Comparison of ENCODE assay signal across 10 mouse cellular contexts in genomic region chr3:159724340-159725119, GRCm38 (mm10).
DNase-seq lines count a peak whose midpoint lies in the region; ATAC-seq and TF ChIP-seq lines count a peak whose summit lies in the region.
"Had no signal": no experiment of that assay in that cellular context is flagged by ENCODE, and none has a peak within 500 bp of the region (broad histone marks: within the 10 kb centered on the region; RNA-seq: fewer than 3 reads in every experiment).

No protein-coding gene starts in this region.

- in situ Hi-C loops in Patski (cut with MboI; ENCODE audit: low pct_unique_long_range_greater_than_20kb) = no loop called here

- H3K4me1 ChIP-seq in liver, embryonic 11.5 days (replicated peaks; ENCODE audit: control insufficient read depth, insufficient read depth, low read length) = no peaks in the 10 kb centered on the region
- H3K4me1 ChIP-seq in heart, postnatal 0 days (ENCODE audit: control insufficient read depth, insufficient read depth) = no peaks in the 10 kb centered on the region
- no peaks in the 10 kb centered on the region for H3K4me1 ChIP-seq in limb, embryonic 13.5 days
- H3K4me1 ChIP-seq in stomach, embryonic 14.5 days (ENCODE audit: control insufficient read depth, insufficient read depth, low read length) = no peaks in the 10 kb centered on the region
- H3K4me1 ChIP-seq: heart, embryonic 13.5 days; neural tube, embryonic 13.5 days had no signal

- no peak overlapping the region for H3K9ac ChIP-seq in liver, embryonic 11.5 days (ENCODE audit: low read depth, low read length)
- H3K9ac ChIP-seq in heart, postnatal 0 days (replicated peaks; ENCODE audit: low read depth, low read length) = no peak overlapping the region
- no peak overlapping the region for H3K9ac ChIP-seq in limb, embryonic 13.5 days
- H3K9ac ChIP-seq in stomach, embryonic 14.5 days (replicated peaks; ENCODE audit: low read depth, low read length) = no peak overlapping the region
- H3K9ac ChIP-seq: heart, embryonic 13.5 days; neural tube, embryonic 13.5 days had no signal

- no peak overlapping the region for H3K4me3 ChIP-seq in liver, embryonic 11.5 days (ENCODE audit: low read depth, low read length)
- H3K4me3 ChIP-seq in heart, postnatal 0 days (ENCODE audit: low read depth, low read length) = no peak overlapping the region
- H3K4me3 ChIP-seq in limb, embryonic 13.5 days = no peak overlapping the region
- H3K4me3 ChIP-seq in stomach, embryonic 14.5 days (ENCODE audit: low read depth, low read length) = no peak overlapping the region
- H3K4me3 ChIP-seq: heart, embryonic 13.5 days; neural tube, embryonic 13.5 days had no signal

- POLR2A ChIA-PET in Patski (lab: Charles Lee) = interaction anchor here (0.6 kb wide), 1 partner anchor 876 kb away, joined by 3 read pairs; no protein-coding TSS in a partner anchor

- peak; percentile 77 for TF ChIP-seq CTCF in Patski (IDR thresholded peaks at IDR 0.05)
- peak; percentile 73 for TF ChIP-seq CTCF in heart, postnatal 0 days (IDR thresholded peaks at IDR 0.05; ENCODE audit: low read depth)

- H3K4me2 ChIP-seq in liver, embryonic 11.5 days = no peak overlapping the region
- no peak overlapping the region for H3K4me2 ChIP-seq in heart, postnatal 0 days (ENCODE audit: low read depth, low read length)
- no peak overlapping the region for H3K4me2 ChIP-seq in limb, embryonic 13.5 days (replicated peaks)
- no peak overlapping the region for H3K4me2 ChIP-seq in stomach, embryonic 14.5 days (replicated peaks; ENCODE audit: low read depth, low read length)
- H3K4me2 ChIP-seq: heart, embryonic 13.5 days; neural tube, embryonic 13.5 days had no signal

- no peak for TF ChIP-seq EP300 in heart, postnatal 0 days (IDR thresholded peaks at IDR 0.05; ENCODE audit: low read depth)

- no peaks in the 10 kb centered on the region for H3K36me3 ChIP-seq in liver, embryonic 11.5 days (ENCODE audit: control insufficient read depth, insufficient read depth, low read length)
- no peaks in the 10 kb centered on the region for H3K36me3 ChIP-seq in heart, postnatal 0 days (replicated peaks; ENCODE audit: control insufficient read depth, insufficient read depth, low read length)
- no peaks in the 10 kb centered on the region for H3K36me3 ChIP-seq in limb, embryonic 13.5 days
- no peaks in the 10 kb centered on the region for H3K36me3 ChIP-seq in stomach, embryonic 14.5 days (ENCODE audit: control insufficient read depth, insufficient read depth, low read length)
- H3K36me3 ChIP-seq: heart, embryonic 13.5 days; neural tube, embryonic 13.5 days had no signal

- CTCF ChIA-PET in Patski (lab: Charles Lee) = interaction anchor here (1.0 to 1.7 kb wide), 10 partner anchors 9 to 206 kb away, joined by 3 to 9 read pairs (median 4); partner anchors contain the start of gene Wls

- WGBS in liver, embryonic 11.5 days = 21% methylated on average over 2 of the region's 2 CpGs
- WGBS in heart, postnatal 0 days = 28% methylated on average over 2 of the region's 2 CpGs
- WGBS in limb, embryonic 13.5 days = 34% methylated on average over 2 of the region's 2 CpGs
- 26% methylated on average over 2 of the region's 2 CpGs for WGBS in stomach, embryonic 14.5 days

- H3K27me3 ChIP-seq in liver, embryonic 11.5 days (replicated peaks; ENCODE audit: control insufficient read depth, insufficient read depth, low read length) = no peaks in the 10 kb centered on the region
- no peaks in the 10 kb centered on the region for H3K27me3 ChIP-seq in Patski
- H3K27me3 ChIP-seq in heart, postnatal 0 days (ENCODE audit: control insufficient read depth, insufficient read depth, low read length) = no peaks in the 10 kb centered on the region
- H3K27me3 ChIP-seq in limb, embryonic 13.5 days = no peaks in the 10 kb centered on the region
- H3K27me3 ChIP-seq in stomach, embryonic 14.5 days (ENCODE audit: control insufficient read depth, insufficient read depth, low read length) = no peaks in the 10 kb centered on the region
- H3K27me3 ChIP-seq: heart, embryonic 13.5 days; neural tube, embryonic 13.5 days had no signal

- DNase-seq in liver, embryonic 11.5 days (ENCODE audit: low spot score) = no peak
- no peak for DNase-seq in liver
- DNase-seq in Patski (ENCODE audit: low read depth, low spot score) = peak; percentile 30
- DNase-seq in heart, postnatal 0 days (ENCODE audit: low spot score) = peak; percentile 27
- DNase-seq in spleen, postnatal 4 days (ENCODE audit: low spot score in 2 of 2) = no peak
- DNase-seq in gastrocnemius, postnatal 36 days = no peak

- H3K27ac ChIP-seq in liver, embryonic 11.5 days (ENCODE audit: low read depth, low read length) = no peak overlapping the region
- H3K27ac ChIP-seq in heart, postnatal 0 days (ENCODE audit: low read depth) = no peak overlapping the region
- H3K27ac ChIP-seq in limb, embryonic 13.5 days = no peak overlapping the region
- no peak overlapping the region for H3K27ac ChIP-seq in stomach, embryonic 14.5 days (ENCODE audit: low read length)
- H3K27ac ChIP-seq: heart, embryonic 13.5 days; neural tube, embryonic 13.5 days had no signal

- no peaks in the 10 kb centered on the region for H3K9me3 ChIP-seq in liver, embryonic 11.5 days (ENCODE audit: control insufficient read depth, low read length)
- no peaks in the 10 kb centered on the region for H3K9me3 ChIP-seq in heart, postnatal 0 days (replicated peaks; ENCODE audit: control insufficient read depth, low read length)
- H3K9me3 ChIP-seq in limb, embryonic 13.5 days = no peaks in the 10 kb centered on the region
- no peaks in the 10 kb centered on the region for H3K9me3 ChIP-seq in stomach, embryonic 14.5 days (ENCODE audit: control insufficient read depth, low read depth, low read length)
- H3K9me3 ChIP-seq: heart, embryonic 13.5 days; neural tube, embryonic 13.5 days had no signal

- ATAC-seq in liver, embryonic 11.5 days (replicated peaks; ENCODE audit: low FRiP score) = peak; percentile 78
- peak; percentile 96 for ATAC-seq in Patski
- ATAC-seq in heart, postnatal 0 days (ENCODE audit: insufficient read depth, low read depth) = peak; percentile 67
- ATAC-seq in limb, embryonic 13.5 days (ENCODE audit: low FRiP score, low read depth) = peak; percentile 78; the same call in 1 of the 2 replicates
- ATAC-seq in stomach, embryonic 14.5 days (ENCODE audit: insufficient number of reproducible peaks, insufficient read depth, low FRiP score, low read depth) = peak; percentile 82

- intact Hi-C loops in gastrocnemius, postnatal 36 days (cut with DNase I) = no loop called here

Comparison
In these comparisons a context has a peak if more than half of its experiments do, and no peak if none do; other contexts are left out.
1. DNase-seq: peak in Patski (single experiment) and heart, postnatal 0 days (single experiment); none in liver, embryonic 11.5 days (single experiment), liver (single experiment), spleen, postnatal 4 days (0 of 2) and gastrocnemius, postnatal 36 days (0 of 2).
2. Peak in every context shown above with its lines, with median percentiles within 50 percentile points of each other: ATAC-seq.